Mouse (Mus musculus): Measurements from ENCODE around the gene Olfr1180. TPM values are rescaled to one million over a fixed set of nuclear protein-coding genes. Genes with fewer than 3 reads are reported as not detected.
"Not testable (repeated sequence)": the region's sequence is repeated elsewhere in the genome, so short reads cannot be mapped to it uniquely, and the experiment has no call there.

Gene Olfr1180
- not detected for total RNA-seq (2022)

- no peak for DNase-seq (ENCODE audit: low spot score in 2 of 2)
Measured at GRCm38 (mm10) chr2:88419051-88419450, at the start of gene Olfr1180. Olfr1180 (minus strand) TSS chr2:88419151.

GRCm38 (mm10) chr2:88454567-88454966 lies 35.6 kb upstream of the Olfr1180 start, which contains the start of gene Olfr1183:
Olfr1183 (plus strand) TSS chr2:88454867.
- not testable (repeated sequence) for DNase-seq (ENCODE audit: low spot score in 2 of 2)

- no peak for DNase-seq (ENCODE audit: low spot score in 2 of 2)
Measured at GRCm38 (mm10) chr2:88449031-88449430, 30.1 kb upstream of the Olfr1180 start, which contains the start of gene Gm13757. Gm13757 (minus strand) TSS chr2:88449131.

- DNase-seq (ENCODE audit: low spot score in 2 of 2), result no peak
Measured at GRCm38 (mm10) chr2:88426071-88426470, 7.1 kb upstream of the Olfr1180 start, which contains the start of gene Olfr1181. Olfr1181 (minus strand) TSS chr2:88426171.

- no peak for DNase-seq (ENCODE audit: low spot score in 2 of 2)
Measured at GRCm38 (mm10) chr2:88406353-88406752, 12.6 kb downstream of the Olfr1180 start, which contains the start of gene Olfr1179. Olfr1179 (minus strand) TSS chr2:88406453.

GRCm38 (mm10) chr2:88386762-88387161 lies 32.2 kb downstream of the Olfr1180 start, which contains the start of gene Olfr1178:
Olfr1178 (plus strand) TSS chr2:88387062.
- no peak for DNase-seq (ENCODE audit: low spot score in 2 of 2)

Other genes starting within 250 kb of the Olfr1180 start
- gene Olfr1168, start 237.3 kb downstream of the Olfr1180 start, total RNA-seq (2022), result not detected
- not detected for gene Olfr1170, start 190.8 kb downstream of the Olfr1180 start, total RNA-seq (2022)
- gene Olfr1173, start 139.3 kb downstream of the Olfr1180 start, total RNA-seq (2022), result not detected
- not detected for gene Olfr1174-ps, start 104.0 kb downstream of the Olfr1180 start, total RNA-seq (2022)
- gene Olfr1175-ps, start 91.9 kb downstream of the Olfr1180 start, total RNA-seq (2022), result not detected
- gene Olfr1176, start 82.4 kb downstream of the Olfr1180 start, total RNA-seq (2022), result not detected
- gene Olfr1177-ps, start 72.7 kb downstream of the Olfr1180 start, total RNA-seq (2022), result not detected
- gene Olfr1178, start 32.1 kb downstream of the Olfr1180 start, total RNA-seq (2022), result not detected
- not detected for gene Olfr1179, start 12.7 kb downstream of the Olfr1180 start, total RNA-seq (2022)
- not detected for gene Olfr1181, start 7.0 kb upstream of the Olfr1180 start, total RNA-seq (2022)
- not detected for gene Gm13757, start 30.0 kb upstream of the Olfr1180 start, total RNA-seq (2022)
- gene Olfr1183, start 35.7 kb upstream of the Olfr1180 start, total RNA-seq (2022), result not detected
- not detected for gene Olfr1184, start 64.4 kb upstream of the Olfr1180 start, total RNA-seq (2022)
- gene Olfr1185-ps1, start 74.2 kb upstream of the Olfr1180 start, total RNA-seq (2022), result not detected
- not detected for gene Olfr1186, start 99.4 kb upstream of the Olfr1180 start, total RNA-seq (2022)
- not detected for gene Olfr1188, start 137.8 kb upstream of the Olfr1180 start, total RNA-seq (2022)
- not detected for gene Olfr1189, start 167.3 kb upstream of the Olfr1180 start, total RNA-seq (2022)
- gene Olfr1191-ps1, start 221.4 kb upstream of the Olfr1180 start, total RNA-seq (2022), result under 1 TPM in 1 of 4 experiments, not detected in 3; 0.06 TPM
- not detected for gene Olfr1192-ps1, start 229.4 kb upstream of the Olfr1180 start, total RNA-seq (2022)